Mouse (Mus musculus) spleen, adult 2 months (tissue): ENCODE measurements at regions not wholly inside any gene's neighbourhood (a gene's known extent, or its start where the extent isn't known, plus 50 kb on each side); places are given as distances from the start of the nearest gene placed in this dataset.

Experiments used
- CTCF ChIP-seq: fragments of 200-500 bp; IDR thresholded peaks from 2 replicates; pipeline ENCODE4 v1.5.1; 2011; ENCODE audit warnings: mild to moderate bottlenecking, inconsistent platforms; ENCODE audit not compliant: insufficient read depth, insufficient read length, insufficient replicate concordance; ENCODE audit errors: extremely low read depth
- POLR2A ChIP-seq: fragments of 200-500 bp; IDR thresholded peaks from 2 replicates; pipeline ENCODE4 v1.6.1; 2011; ENCODE audit warnings: low read depth, low read length, inconsistent platforms

DNA sequence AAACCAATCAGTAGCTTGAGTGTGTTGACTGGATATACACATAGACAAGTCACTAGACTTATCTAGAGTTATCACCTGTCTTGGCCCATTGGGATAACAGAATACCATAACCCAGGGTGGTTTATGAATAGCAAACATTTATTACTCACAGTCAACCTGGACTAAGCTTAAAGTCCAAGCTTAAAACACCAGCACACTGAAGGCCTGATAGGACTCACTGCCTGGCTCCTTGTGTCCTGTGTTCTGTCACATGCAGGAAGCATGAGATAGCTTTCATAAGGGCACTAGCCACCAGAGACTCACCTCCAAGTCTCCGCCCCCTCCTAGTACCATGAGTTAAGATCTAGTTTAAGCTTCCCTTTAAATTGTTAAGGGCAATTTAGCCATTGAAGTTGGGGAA is 2247.1 kb upstream of the Gm7489 start:
- TF ChIP-seq CTCF (no peak), POLR2A (no peak)
